Mouse (Mus musculus) brain, embryonic 14.5 days (tissue): ENCODE data around the gene Smok2a.
"Not testable (repeated sequence)": the region's sequence is repeated elsewhere in the genome, so short reads cannot be mapped to it uniquely, and the experiment has no call there.

Experiments used
- CTCF ChIP-seq: fragments of 200-500 bp; IDR thresholded peaks from 2 replicates; pipeline ENCODE4 v1.5.1; 2012; ENCODE audit warnings: inconsistent platforms, mild to moderate bottlenecking, moderate library complexity, borderline replicate concordance; ENCODE audit not compliant: insufficient read depth, insufficient read length; ENCODE audit errors: extremely low read depth
- POLR2A ChIP-seq: fragments of 200-500 bp; IDR thresholded peaks from 2 replicates; pipeline ENCODE4 v1.6.1; 2012; ENCODE audit warnings: mild to moderate bottlenecking, inconsistent platforms, borderline replicate concordance; ENCODE audit not compliant: poor library complexity, insufficient read depth, insufficient read length, severe bottlenecking; ENCODE audit errors: extremely low read depth

GRCm38 (mm10) chr17:13202453-13203107 lies 18.4 kb upstream of the Smok2a start:
- TF ChIP-seq CTCF, POLR2A: not testable (repeated sequence)
